Mouse (Mus musculus): ENCODE data around the gene Cilp2. TPM values are rescaled to one million over a fixed set of nuclear protein-coding genes. Genes with fewer than 3 reads are reported as not detected.

Gene Cilp2
- total and polyA plus RNA-seq, 3 experiments, result 0.03 to 0.04 TPM; not detected in 1

- TF ChIP-seq CHD2 (IDR thresholded peaks at IDR 0.05; ENCODE audit: low read length) (no peak), MEF2A (IDR thresholded peaks at IDR 0.05; ENCODE audit: extremely low read depth, insufficient replicate concordance, low read depth, low read length, poor library complexity, severe bottlenecking) (no peak), ZKSCAN1 (IDR thresholded peaks at IDR 0.05; ENCODE audit: low read depth, low read length) (no peak)
Measured at GRCm38 (mm10) chr8:69901484-69902162, 14.1 kb upstream of the Cilp2 start (continued).

- Histone ChIP-seq H3K79me2 (ENCODE audit: control insufficient read depth, insufficient read depth, low read length, poor library complexity) (peaks cover 50% of the 10 kb centered on the region), H3K9ac (ENCODE audit: control insufficient read depth, low read depth, low read length, poor library complexity, severe bottlenecking) (peak overlapping the region; percentile 89), H3K9me3 (replicated peaks; ENCODE audit: insufficient read depth, low read length) (no peaks in the 10 kb centered on the region), H3K27ac (ENCODE audit: control insufficient read depth, low read depth, low read length) (peak overlapping the region; percentile 81), H3K36me3 (ENCODE audit: control insufficient read depth in 1 of 2, insufficient read depth in 2 of 2, low read length in 2 of 2) (peaks cover 0 to 18% of the 10 kb centered on the region in 2 experiments; a peak in 2 of 4 replicates), H3K4me3 (ENCODE audit: control insufficient read depth in 1 of 2, insufficient read depth in 1 of 2, low read depth in 2 of 2, low read length in 2 of 2) (peak overlapping the region; percentile 77 to 88), H3K4me1 (ENCODE audit: control insufficient read depth in 1 of 2, insufficient read depth in 2 of 2, low read length in 2 of 2) (peaks cover 0 to 19% of the 10 kb centered on the region in 2 experiments; a peak in 3 of 4 replicates), H3K27me3 (ENCODE audit: control insufficient read depth in 1 of 2, insufficient read depth in 2 of 2, low read length in 2 of 2) (no peaks in the 10 kb centered on the region)
- TF ChIP-seq MAZ (IDR thresholded peaks at IDR 0.05; ENCODE audit: low read depth, low read length) (no peak), JUND (IDR thresholded peaks at IDR 0.05; ENCODE audit: low read depth, low read length) (no peak), SMC3 (IDR thresholded peaks at IDR 0.05; ENCODE audit: low read depth, low read length) (no peak), KAT2A (conservative IDR thresholded peaks at IDR 0.05; ENCODE audit: low read depth, low read length) (no peak), NELFE (IDR thresholded peaks at IDR 0.05; ENCODE audit: low read depth, low read length) (no peak), GABPA (IDR thresholded peaks at IDR 0.05; ENCODE audit: low read depth, low read length) (no peak), NRF1 (IDR thresholded peaks at IDR 0.05; ENCODE audit: insufficient read depth, low read depth, low read length, poor library complexity, severe bottlenecking) (no peak), MAFK (IDR thresholded peaks at IDR 0.05; ENCODE audit: borderline replicate concordance, low read depth, low read length) (no peak), POLR2AphosphoS5 (IDR thresholded peaks at IDR 0.05; ENCODE audit: borderline replicate concordance, low read depth, low read length) (no peak), ETS1 (IDR thresholded peaks at IDR 0.05; ENCODE audit: low read depth, low read length) (no peak), BHLHE40 (IDR thresholded peaks at IDR 0.05; ENCODE audit: borderline replicate concordance, low read depth, low read length) (no peak), POLR2A (IDR thresholded peaks at IDR 0.05; ENCODE audit: control insufficient read depth in 1 of 2, insufficient read depth in 1 of 2, low read depth in 1 of 2, low read length in 2 of 2, poor library complexity in 1 of 2) (no peak), HCFC1 (IDR thresholded peaks at IDR 0.05; ENCODE audit: low read depth, low read length) (no peak), USF1 (IDR thresholded peaks at IDR 0.05; ENCODE audit: low read depth, low read length) (no peak), TAL1 (IDR thresholded peaks at IDR 0.05; ENCODE audit: low read length) (no peak), RAD21 (IDR thresholded peaks at IDR 0.05; ENCODE audit: low read depth, low read length) (no peak), RCOR1 (IDR thresholded peaks at IDR 0.05; ENCODE audit: low read depth, low read length) (no peak), MXI1 (IDR thresholded peaks at IDR 0.05; ENCODE audit: low read depth, low read length) (no peak), MAX (IDR thresholded peaks at IDR 0.05; ENCODE audit: low read length) (no peak), MYC (IDR thresholded peaks at IDR 0.05; ENCODE audit: low read depth, low read length) (no peak)
- peak; percentile 38 for DNase-seq (ENCODE audit: low read depth, low spot score)
Measured at GRCm38 (mm10) chr8:69900895-69901451, 13.5 kb upstream of the Cilp2 start.

All from MEL (cell line).